Mouse (Mus musculus) MN1 (cell line): ENCODE data around the gene Hist1h3i.

ENCODE experiments used
- DNase-seq: peaks from one replicate; pipeline ENCODE4 v3.0.0-alpha.2; 2016; ENCODE audit warnings: low spot score

The Hist1h3i gene

DNA sequence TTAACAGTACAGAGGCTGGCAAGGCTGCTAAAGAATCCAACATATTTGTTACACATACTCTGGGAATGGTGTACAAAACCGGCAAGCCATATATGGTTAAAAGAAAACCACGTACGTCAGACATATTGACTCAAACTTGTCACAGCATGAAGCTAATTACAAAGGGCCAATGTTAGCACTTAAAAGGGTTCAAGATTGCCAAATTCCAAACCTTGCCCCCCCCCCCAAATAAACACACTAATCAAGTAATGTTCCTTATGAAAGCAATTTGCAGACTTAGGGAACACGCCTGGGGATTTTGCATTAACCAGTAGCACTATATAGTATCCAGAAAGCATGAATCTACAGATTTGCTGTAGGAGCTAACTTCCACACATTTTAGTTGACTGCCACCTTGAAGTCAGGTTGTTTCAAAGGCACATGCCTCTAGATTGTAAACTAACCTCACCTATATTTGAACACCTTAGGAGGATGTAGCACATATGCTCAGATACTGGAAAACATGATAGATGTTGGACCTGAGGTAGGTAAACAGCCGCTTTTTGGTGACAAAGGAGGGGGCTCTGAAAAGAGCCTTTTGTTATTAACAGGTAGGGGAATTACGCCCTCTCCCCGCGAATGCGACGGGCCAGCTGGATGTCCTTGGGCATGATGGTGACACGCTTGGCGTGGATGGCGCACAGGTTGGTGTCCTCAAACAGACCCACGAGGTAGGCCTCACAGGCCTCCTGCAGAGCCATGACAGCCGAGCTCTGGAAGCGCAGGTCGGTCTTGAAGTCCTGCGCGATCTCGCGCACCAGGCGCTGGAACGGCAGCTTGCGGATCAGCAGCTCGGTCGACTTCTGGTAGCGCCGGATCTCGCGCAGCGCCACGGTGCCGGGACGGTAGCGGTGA lies 562 bp downstream of the Hist1h3i start:
- peak; percentile 60 for DNase-seq

DNA sequence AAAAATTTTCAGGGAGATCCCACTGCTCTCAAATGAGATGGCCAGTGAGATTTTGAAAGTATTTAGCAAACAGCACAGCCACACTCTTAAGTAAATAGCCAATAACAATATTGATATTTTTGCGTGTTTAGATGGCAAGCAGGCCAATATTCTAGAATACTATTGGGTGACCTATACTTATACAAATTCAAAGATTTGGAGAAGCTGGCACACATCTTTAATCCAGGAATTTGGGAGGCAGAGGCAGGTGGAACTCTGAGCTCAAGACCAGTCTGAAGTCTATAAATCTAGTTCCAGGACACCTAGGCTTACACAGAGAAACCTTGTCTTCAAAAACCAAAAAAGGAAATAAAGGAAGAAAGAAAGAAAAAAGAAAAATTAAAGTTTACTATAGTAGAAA lies 1.5 kb downstream of the Hist1h3i start:
- no peak for DNase-seq

DNA sequence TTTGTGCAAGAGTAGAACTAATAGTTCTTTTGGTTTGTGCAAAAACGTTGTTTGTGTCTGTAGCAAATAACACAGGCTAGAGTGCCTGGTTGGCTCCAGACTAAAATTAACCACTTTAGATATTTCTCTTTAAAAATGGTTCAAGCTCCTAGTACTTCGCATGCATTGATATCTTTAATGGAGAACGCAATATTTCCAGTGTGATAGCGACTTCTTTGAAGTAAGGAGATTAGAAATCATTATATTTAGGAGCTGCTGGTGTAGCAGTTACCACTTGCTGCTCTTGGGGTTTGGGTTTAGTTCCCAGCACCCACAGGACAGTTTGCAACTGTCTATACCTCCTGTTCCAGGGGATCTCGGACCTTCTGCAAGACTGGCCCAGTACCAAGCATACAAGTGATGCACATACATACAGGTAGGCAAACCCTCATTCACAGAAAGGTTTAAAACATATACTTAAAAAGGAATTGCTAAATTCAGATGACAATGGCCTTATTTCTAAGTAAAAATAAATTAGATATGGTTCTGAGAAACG lies 2.1 kb downstream of the Hist1h3i start:
- no peak for DNase-seq

DNA sequence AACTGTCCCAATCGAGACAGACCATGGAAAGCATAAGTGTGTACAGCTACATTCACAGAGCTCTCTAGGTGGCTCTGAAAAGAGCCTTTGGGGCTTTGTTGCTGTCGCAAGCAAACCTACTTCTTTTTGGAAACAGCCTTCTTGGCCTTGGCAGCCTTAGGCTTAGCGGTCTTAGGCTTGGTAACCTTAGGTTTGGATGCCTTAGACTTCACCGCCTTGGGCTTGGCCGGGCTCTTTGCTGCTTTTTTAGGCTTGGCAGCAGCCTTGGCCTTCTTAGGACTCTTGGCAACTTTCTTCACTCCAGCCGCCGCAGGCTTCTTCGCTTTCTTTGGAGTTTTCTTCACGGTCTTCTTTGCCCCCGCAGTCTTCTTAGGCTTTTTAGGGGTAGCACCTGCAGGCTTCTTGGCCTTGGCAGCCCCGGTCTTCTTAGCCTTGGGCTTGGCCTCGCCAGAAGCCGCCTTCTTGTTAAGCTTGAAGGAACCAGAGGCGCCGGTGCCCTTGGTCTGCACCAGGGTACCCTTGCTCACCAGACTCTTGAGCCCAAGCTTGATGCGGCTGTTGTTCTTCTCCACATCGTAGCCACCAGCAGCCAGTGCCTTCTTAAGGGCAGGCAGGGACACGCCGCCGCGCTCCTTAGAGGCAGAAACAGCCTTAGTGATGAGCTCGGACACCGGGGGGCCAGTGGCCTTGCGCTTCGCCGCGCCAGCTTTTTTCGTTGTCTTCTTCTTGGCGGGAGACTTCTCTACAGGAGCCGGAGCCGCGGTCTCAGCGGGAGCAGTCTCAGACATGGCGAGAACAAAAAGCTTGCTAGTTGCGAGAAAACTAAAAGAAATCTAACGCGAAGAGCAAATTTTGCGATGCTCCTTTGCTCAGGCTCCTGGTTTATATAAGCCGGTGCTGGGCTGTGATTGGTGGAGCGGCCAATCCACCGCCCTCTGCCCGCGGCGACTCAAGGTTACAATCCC lies 3.1 kb downstream of the Hist1h3i start, which contains the start of gene Hist1h1b:
TSS of gene Hist1h1b (minus strand) at position 859 of the 965 bp plus-strand sequence.
- peak; percentile 73 for DNase-seq

DNA sequence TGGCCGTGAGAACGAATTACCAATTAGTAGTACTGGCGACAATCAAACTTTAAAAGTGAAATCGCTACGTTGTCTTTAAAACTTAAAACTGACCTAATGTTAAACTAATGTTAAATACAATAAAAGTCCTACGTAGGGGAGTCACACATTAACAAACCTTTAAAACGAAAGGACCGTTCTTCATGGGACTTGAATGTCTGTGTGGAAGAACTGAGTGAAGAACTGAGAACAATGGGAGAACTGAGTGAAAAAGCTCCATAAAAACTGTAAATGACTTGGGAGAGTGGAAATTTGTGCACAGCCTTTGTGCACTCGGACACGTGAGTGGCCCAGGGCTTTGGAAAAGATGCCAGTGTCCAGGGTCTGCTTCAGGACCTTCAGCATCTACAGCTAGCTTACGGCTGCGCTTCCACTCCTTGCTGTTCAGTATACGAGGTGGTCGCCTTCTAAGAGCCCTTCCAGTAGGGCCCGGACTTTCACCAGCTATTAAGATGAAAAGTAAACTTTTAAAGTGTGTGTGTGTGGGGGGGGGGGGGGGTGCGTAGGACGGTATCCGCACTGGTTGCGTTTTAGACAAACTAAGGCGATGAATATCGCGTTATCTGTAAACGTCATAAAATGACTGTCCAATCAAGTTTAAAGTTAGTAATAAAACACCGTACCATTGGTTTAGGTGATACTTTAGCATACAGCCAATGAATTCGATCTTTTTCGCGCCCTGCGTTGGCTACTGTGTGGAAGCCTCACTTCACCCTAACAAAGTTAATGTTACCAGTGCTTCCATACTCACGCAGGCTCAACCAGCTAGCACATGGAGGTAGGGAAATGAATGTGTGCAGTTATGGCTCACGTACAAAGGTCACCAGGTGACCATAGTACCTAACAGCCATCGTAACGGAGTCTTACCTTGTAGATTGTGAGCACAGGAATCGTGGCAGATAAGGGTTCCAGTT lies 4.1 kb downstream of the Hist1h3i start:
- DNase-seq = peak; percentile 92

DNA sequence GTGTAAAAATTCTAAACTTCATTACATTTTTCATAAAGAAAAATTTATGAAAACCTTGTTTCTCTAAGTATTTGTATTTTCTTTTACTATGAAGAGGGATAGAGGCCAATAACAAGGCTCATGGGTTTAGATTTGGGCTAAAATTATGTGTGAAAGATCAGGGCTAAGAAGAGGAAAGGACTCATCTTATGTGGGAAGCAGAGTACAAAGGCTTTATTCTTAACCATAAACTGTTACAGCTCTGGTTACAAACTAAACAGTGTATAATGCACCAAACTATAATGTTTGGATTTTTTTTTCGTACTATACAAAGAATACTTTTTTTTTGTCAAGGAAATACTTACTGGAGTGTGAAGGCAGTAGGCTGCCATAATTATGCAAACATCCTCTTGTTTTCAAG lies 27.5 kb downstream of the Hist1h3i start:
- DNase-seq = no peak

DNA sequence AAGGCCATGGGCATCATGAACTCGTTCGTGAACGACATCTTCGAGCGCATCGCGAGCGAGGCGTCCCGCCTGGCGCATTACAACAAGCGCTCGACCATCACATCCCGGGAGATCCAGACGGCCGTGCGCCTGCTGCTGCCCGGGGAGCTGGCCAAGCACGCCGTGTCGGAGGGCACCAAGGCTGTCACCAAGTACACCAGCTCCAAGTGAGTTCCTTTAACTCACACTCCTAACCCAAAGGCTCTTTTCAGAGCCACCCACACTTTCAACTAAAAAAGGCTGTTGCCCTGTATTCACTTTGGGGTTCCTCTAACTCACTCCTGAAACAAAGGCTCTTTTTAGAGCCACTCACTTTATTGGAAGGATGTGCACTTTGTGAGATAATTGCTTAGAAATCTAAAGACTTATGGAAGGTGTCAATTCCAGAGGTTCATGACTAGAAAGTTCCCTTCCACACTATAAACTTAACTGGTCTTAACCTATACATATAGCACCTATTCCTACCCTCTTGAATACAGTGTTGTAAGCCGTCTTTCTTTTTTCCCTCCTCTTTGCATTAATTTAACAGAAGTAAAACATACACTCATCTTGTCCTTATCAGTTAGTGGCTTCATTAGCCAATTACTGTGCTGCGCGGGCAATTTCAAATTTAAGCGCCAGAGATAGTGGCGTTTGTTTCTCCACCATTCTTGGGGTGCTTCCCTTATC lies 28.7 kb downstream of the Hist1h3i start:
- peak; percentile 50 for DNase-seq

DNA sequence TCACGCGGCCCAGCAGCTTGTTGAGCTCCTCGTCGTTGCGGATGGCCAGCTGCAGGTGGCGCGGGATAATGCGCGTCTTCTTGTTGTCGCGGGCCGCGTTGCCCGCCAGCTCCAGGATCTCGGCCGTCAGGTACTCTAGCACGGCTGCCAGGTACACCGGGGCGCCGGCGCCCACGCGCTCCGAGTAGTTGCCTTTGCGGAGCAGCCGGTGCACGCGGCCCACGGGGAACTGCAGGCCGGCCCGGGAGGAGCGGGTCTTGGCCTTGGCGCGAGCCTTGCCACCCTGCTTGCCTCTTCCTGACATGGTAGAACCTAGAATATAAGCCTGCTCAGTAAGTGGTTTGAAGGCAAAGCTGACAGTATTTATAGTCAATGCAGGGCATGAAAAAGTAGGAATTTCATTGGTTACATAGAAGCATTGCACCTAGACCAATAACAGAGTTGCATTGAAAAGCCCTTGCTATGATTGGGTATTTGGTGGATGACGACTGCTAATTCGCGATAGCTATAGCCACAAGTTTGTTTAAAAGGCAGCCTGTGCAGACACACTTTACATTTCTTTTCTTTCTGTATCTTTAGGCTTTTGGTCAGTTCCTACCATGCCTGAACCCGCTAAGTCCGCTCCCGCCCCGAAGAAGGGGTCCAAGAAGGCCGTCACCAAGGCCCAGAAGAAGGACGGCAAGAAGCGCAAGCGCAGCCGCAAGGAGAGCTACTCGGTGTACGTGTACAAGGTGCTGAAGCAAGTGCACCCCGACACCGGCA lies 29.5 kb downstream of the Hist1h3i start, which contains the start of the genes Hist1h2ak and Hist1h2bn:
TSS of gene Hist1h2ak (minus strand) at position 304 of the 762 bp plus-strand sequence.
TSS of gene Hist1h2bn (plus strand) at position 600 of the 762 bp plus-strand sequence.
- peak; percentile 93 for DNase-seq

DNA sequence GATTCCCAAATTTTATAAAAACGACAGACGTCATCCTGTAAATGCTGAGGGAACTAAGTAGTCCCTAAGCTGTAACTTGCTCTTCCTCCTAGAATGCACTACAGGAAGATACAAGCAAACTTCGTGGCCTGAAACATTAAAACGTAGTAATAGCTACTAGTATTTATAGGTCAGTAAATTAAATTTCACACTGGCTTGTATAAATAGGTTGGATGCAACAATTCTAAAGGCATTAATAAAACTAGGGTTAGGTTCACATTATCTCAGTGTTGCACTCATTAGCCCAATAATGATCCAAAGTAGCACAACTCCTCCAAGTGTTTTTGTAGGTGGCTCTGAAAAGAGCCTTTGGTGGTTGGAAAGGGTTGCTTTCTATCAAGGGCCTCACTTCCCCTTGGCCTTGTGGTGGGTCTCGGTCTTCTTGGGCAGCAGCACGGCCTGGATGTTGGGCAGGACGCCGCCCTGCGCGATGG lies 30.1 kb downstream of the Hist1h3i start:
- peak; percentile 34 for DNase-seq

DNA sequence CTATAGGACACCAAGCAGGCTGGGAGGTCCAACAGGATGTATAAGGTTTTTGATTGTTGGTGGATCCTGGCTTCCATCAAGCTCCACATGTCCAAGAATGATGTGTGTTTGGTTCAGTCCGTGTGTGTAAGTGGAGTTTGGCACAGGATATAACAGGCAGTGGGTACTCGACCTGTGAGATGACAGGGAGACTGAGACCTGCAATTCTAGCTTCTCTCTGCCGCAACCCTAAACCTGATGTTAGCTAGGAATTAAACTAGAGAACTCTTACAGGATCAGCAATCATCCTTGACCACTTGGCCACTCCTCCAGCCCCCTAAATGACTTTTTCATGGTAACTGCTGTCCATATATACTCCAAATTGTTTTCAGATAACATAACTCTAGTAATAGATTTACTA lies 30.8 kb downstream of the Hist1h3i start:
- no peak for DNase-seq

DNA sequence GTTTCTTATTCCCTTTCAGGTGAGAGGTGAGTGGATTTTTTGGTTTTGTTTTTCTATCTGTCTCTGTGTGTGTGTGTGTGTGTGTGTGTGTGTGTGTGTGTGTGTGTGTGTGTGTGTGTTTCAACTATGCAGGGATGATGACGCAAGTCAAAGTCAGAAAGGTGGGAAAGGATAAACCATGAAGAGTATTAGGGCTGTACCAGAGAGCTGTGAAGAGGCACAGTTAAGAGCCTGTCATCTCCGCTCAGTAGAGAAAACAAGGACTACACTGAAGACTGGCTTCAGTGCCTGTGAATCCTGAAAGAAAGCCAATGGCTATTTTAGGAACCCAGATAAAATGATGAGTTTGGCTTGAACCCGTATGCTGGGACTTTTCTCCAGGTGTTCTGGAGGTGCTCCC lies 31.3 kb downstream of the Hist1h3i start:
- DNase-seq = no peak

DNA sequence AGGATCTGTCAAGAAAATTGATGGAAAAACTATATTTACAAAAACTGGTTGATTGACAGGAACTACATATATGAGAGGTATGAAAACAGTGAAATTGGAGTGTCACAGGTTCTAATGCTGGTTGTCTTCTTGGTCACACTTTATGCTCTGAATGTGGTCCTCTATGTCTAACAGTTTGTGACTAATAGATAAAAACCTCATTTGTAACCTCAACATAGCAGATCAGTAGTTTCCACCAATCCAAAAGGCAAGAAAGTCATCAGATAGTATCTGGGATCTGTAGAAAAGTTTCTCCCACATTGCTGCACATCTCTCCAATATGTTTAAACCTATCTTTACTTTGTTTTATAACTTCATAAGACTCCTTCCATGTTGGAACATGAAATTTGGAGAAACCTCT lies 31.8 kb downstream of the Hist1h3i start:
- no peak for DNase-seq

DNA sequence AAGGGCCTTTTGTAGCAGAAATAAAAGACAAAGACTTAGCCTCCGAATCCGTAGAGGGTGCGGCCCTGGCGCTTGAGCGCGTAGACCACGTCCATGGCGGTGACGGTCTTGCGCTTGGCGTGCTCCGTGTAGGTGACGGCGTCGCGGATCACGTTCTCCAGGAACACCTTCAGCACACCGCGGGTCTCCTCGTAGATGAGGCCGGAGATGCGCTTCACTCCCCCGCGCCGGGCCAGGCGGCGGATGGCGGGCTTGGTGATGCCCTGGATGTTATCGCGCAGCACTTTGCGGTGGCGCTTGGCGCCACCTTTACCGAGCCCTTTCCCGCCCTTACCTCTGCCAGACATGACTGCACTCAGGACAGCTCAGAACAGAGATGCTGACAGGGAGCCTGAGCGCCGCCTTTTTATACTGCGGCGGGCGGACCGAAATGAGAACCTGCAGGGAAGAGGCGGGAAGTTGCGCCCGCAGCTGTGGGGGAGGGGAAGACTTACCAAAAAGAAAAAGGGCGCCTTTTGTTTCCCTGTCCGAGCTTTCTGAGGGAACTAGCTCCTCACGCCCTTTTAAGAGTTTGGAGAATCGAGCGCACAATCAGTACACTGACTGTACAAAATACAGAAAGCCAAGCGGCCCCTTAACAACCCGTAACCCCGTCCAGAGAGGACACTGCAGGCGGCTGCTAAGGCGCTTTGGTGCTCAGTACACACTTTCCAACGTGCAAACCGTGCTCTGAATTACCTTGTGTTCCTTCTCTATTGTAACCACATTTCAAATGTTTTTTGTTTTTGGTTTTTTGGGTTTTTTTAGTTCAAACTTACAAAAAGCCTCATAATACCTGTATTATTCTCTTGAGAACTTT lies 32.8 kb downstream of the Hist1h3i start, which contains the start of gene Hist1h4k:
TSS of gene Hist1h4k (minus strand) at position 347 of the 859 bp plus-strand sequence.
- peak; percentile 86 for DNase-seq

DNA sequence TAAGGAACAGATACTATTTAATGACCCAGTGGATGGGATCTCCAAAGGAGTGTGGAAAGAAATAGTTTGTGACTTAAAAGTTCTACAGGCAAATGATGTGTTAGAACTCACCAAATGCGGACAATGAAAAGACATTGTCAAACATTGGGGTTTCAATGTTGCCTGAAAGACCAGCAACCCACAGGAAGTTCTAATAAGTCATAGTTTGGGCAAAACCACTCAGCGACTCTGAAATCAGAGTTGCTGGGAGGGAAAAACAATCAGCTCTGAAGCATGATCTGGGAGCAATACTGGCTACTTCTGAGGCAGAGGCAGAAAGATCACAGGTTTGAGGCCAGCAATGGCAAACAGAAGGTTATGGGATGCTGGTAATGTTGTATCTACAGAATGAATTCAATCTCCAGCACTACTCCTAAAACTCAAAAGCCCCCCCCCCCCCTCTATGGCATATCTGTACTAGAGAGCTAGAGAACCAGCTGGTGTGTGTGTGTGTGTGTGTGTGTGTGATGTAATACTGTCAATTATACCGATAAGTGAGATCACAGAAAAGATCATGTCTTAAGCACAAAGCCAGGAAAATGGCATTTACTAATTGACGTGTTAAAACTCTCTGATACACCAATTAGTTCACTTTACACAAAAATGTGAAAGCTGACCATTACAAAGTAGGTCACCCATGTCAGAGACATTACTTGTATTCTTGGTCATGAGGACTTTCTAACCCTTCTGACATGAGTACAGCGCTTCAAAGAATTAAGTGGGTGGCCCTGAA lies 33.6 kb downstream of the Hist1h3i start:
- DNase-seq = peak; percentile 45

DNA sequence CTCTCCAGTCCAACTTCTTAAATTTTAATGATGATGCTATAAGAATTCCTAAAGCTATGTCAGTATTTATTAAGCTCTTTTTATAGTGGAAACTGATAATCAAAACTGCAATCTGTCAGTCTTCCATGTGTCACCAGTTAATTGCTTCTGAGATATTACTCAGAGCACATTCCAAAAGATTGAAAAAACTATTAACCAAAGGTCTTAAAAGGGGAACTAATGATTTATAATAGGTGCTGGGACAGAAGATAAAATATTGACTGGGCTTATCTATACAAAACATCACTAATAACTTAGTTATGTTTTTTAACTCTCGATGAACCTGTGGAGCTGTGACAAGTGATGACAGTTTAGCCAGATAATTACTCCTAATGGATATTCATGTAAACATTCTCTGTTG lies 38.2 kb downstream of the Hist1h3i start:
- DNase-seq = no peak

DNA sequence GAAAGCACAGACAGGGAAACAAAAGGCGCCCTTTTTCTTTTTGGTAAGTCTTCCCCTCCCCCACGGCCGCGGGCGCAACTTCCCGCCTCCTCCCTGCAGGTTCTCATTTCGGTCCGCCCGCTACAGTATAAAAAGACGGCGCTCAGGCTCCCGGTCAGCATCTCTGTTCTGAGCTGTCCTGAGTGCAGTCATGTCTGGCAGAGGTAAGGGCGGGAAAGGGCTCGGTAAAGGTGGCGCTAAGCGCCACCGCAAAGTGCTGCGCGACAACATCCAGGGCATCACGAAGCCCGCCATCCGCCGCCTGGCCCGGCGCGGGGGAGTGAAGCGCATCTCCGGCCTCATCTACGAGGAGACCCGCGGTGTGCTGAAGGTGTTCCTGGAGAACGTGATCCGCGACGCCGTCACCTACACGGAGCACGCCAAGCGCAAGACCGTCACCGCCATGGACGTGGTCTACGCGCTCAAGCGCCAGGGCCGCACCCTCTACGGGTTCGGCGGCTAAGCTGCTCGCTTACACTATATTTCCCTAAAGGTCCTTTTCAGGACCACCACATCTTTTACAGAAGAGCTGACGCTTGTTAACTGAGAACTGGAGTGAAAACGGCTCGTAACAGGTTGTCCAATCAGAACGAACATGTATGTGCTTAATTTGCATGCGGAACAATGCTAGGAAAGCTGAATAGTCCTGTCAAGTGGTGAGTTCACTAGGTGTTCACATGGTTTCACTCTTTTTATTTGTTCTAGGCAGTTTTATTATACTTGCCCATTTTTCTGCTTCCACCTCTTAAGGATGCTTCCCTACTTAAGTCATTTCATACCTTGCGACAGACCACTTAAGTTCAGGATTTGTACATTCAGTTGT lies 48.0 kb downstream of the Hist1h3i start, which contains the start of gene Hist1h4j:
TSS of gene Hist1h4j (plus strand) at position 159 of the 862 bp plus-strand sequence.
- DNase-seq = peak; percentile 87
